Mouse (Mus musculus): ENCODE results near the gene Cadm4. TPM values are rescaled to one million over a fixed set of nuclear protein-coding genes. Genes with fewer than 3 reads are reported as not detected.

Cadm4 gene
- total RNA-seq, 1 experiment, result 10.8 TPM

DNA sequence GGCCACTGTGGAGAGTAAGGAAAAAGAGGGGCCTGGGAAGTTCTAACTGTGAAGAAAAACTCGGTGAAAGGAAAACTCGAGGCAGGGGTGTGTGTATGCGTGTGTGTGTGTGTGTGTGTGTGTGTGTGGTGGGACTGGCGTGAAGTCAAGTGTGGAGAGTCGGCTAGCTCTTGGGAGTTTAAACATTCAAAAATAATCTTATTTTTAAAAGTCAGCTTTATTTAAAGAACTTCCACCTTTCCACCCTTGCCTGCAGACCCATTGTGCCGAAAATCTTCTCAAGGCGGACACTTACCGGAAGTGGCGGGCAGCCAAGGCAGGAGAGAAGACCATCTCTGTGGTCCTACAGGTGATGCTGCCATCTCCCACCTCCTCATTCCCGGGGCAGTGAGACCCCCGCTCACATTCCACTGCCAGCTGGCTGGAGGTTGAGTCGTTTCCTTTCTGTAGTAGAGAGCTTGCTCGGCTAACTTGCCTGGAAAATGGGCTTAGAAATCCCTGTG lies 65.8 kb downstream of the Cadm4 start:
- Histone ChIP-seq H3K4me3 (ENCODE audit: insufficient read depth in 1 of 2, low read depth in 1 of 2, low read length in 2 of 2, poor library complexity in 1 of 2, severe bottlenecking in 1 of 2) (peak overlapping the region; percentile 85 to 98), H3K9me3 (ENCODE audit: control insufficient read depth, insufficient read depth, low read depth, low read length) (no peaks in the 10 kb centered on the region), H3K9ac (ENCODE audit: insufficient read depth, low read depth, low read length, poor library complexity, severe bottlenecking) (peak overlapping the region; percentile 97), H3K4me1 (ENCODE audit: control insufficient read depth in 2 of 2, insufficient read depth in 2 of 2, low read length in 2 of 2, poor library complexity in 1 of 2) (peaks cover 0 to 11% of the 10 kb centered on the region in 2 experiments; a peak in 2 of 4 replicates), H3K27ac (ENCODE audit: insufficient read depth, low read depth, low read length, poor library complexity, severe bottlenecking) (no peak overlapping the region; the same call in 1 of the 2 replicates), H3K36me3 (ENCODE audit: control insufficient read depth, insufficient read depth, low read length, poor library complexity, severe bottlenecking) (peaks cover 21% of the 10 kb centered on the region)
- TF ChIP-seq ZNF384 (IDR thresholded peaks at IDR 0.05; ENCODE audit: low read depth, low read length), result no peak
- TF ChIP-seq ZC3H11A (IDR thresholded peaks at IDR 0.05; ENCODE audit: borderline replicate concordance, low read depth, low read length), result no peak
- in situ Hi-C loops (cut with MboI; ENCODE audit: low sequenced_read_pairs in 2 of 2, unreplicated experiment in 2 of 2), result no loop called here
- no peak for DNase-seq (ENCODE audit: low read depth, low spot score)

DNA sequence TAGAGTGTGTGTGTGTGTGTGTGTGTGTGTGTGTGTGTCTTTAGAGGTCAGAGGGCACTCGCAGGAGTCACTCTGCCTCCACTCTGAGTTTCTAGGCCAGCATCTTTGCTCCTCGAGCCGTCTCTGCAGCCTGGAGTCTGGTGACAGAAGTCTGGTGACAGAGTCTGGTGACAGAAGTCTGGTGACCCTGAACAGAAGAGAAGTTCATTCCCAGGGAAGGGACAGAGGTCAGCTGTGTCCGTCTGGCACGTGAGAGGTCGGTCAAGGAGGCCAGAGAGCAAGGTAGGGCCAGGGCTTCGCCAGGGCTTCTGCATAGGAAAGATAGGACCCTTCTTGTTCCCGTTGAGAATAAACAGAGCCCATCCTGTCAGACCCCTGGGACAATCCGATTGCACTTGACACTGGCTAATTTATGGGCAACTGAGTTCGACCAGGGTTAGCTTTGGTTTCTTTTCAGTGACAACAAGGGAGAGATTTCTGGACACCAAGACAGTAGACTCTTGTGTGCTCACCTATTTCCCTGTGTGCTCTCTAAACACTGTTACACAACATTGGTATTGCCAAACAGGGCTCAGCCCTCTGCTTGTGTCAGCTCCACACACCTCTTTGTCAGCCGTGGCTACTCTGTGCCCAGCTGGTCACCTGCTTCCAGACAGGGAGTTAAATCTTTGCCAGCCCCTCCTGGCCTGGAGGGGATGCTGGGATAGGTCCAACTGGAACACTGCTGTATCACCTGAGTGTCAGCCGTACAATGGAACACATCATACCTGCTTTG lies 70.3 kb downstream of the Cadm4 start:
- no peak for DNase-seq (ENCODE audit: low read depth, low spot score)
- no peak overlapping the region for H3K4me3 ChIP-seq (ENCODE audit: insufficient read depth in 1 of 2, low read depth in 1 of 2, low read length in 2 of 2, poor library complexity in 1 of 2, severe bottlenecking in 1 of 2)
- in situ Hi-C loops (cut with MboI; ENCODE audit: low sequenced_read_pairs in 2 of 2, unreplicated experiment in 2 of 2), result no loop called here
- TF ChIP-seq HCFC1 (IDR thresholded peaks at IDR 0.05; ENCODE audit: borderline replicate concordance, insufficient read depth, low read length) (no peak), ZC3H11A (IDR thresholded peaks at IDR 0.05; ENCODE audit: borderline replicate concordance, low read depth, low read length) (no peak), MAFK (IDR thresholded peaks at IDR 0.05; ENCODE audit: insufficient read depth, low read depth, low read length) (no peak), CHD2 (IDR thresholded peaks at IDR 0.05; ENCODE audit: low read depth, low read length) (no peak), ZNF384 (IDR thresholded peaks at IDR 0.05; ENCODE audit: low read depth, low read length) (no peak)
- peaks cover 0 to 8% of the 10 kb centered on the region in 2 experiments; a peak in 2 of 4 replicates for H3K4me1 ChIP-seq (ENCODE audit: control insufficient read depth in 2 of 2, insufficient read depth in 2 of 2, low read length in 2 of 2, poor library complexity in 1 of 2)
- H3K9ac ChIP-seq (ENCODE audit: insufficient read depth, low read depth, low read length, poor library complexity, severe bottlenecking), result no peak overlapping the region
- H3K9me3 ChIP-seq (ENCODE audit: control insufficient read depth, insufficient read depth, low read depth, low read length), result no peaks in the 10 kb centered on the region
- peaks cover 39% of the 10 kb centered on the region for H3K36me3 ChIP-seq (ENCODE audit: control insufficient read depth, insufficient read depth, low read length, poor library complexity, severe bottlenecking)
- H3K27ac ChIP-seq (ENCODE audit: insufficient read depth, low read depth, low read length, poor library complexity, severe bottlenecking), result no peak overlapping the region

Other genes starting within 250 kb of the Cadm4 start
- gene Zfp109, start 244.5 kb upstream of the Cadm4 start, total RNA-seq (2012; rRNA removed), result 4.5 and 6.7 TPM in 2 replicates
- 1.5 and 2.1 TPM in 2 replicates for gene Zfp108, start 227.2 kb upstream of the Cadm4 start, total RNA-seq (2012; rRNA removed)
- 4.2 and 4.7 TPM in 2 replicates for gene Zfp93, start 211.6 kb upstream of the Cadm4 start, total RNA-seq (2012; rRNA removed)
- gene Zfp61, start 180.8 kb upstream of the Cadm4 start, total RNA-seq (2012; rRNA removed), result 22.4 and 30.4 TPM in 2 replicates
- 5.4 and 8.0 TPM in 2 replicates for gene Zfp94, start 165.4 kb upstream of the Cadm4 start, total RNA-seq (2012; rRNA removed)
- 2.3 and 2.4 TPM in 2 replicates for gene Tescl, start 148.1 kb upstream of the Cadm4 start, total RNA-seq (2012; rRNA removed)
- gene Lypd5, start 132.8 kb upstream of the Cadm4 start, total RNA-seq (2012; rRNA removed), result not detected in 2 replicates
- 3.2 and 5.3 TPM in 2 replicates for gene Kcnn4, start 111.8 kb upstream of the Cadm4 start, total RNA-seq (2012; rRNA removed)
- 25.7 and 35.7 TPM in 2 replicates for gene Smg9, start 82.4 kb upstream of the Cadm4 start, total RNA-seq (2012; rRNA removed)
- gene Irgc1, start 29.7 kb upstream of the Cadm4 start, total RNA-seq (2012; rRNA removed), result 0.16 TPM in 1 of 2 replicates, not detected in the other
- 99.5 and 118 TPM in 2 replicates for gene Plaur, start 19.5 kb upstream of the Cadm4 start, total RNA-seq (2012; rRNA removed)
- gene Zfp428, start 25.0 kb downstream of the Cadm4 start, total RNA-seq (2012; rRNA removed), result 94.1 and 114 TPM in 2 replicates
- 1.2 and 1.6 TPM in 2 replicates for gene AC161166.1, start 30.4 kb downstream of the Cadm4 start, total RNA-seq (2012; rRNA removed)
- 6.2 and 6.4 TPM in 2 replicates for gene Irgq, start 48.7 kb downstream of the Cadm4 start, total RNA-seq (2012; rRNA removed)
- gene Pinlyp, start 64.1 kb downstream of the Cadm4 start, total RNA-seq (2012; rRNA removed), result 0.58 TPM in 1 of 2 replicates, not detected in the other
- gene Xrcc1, start 64.3 kb downstream of the Cadm4 start, total RNA-seq (2012; rRNA removed), result 69.7 and 144 TPM in 2 replicates
- gene Ethe1, start 105.5 kb downstream of the Cadm4 start, total RNA-seq (2012; rRNA removed), result 14.3 and 14.7 TPM in 2 replicates
- gene Zfp575, start 105.6 kb downstream of the Cadm4 start, total RNA-seq (2012; rRNA removed), result 0.22 TPM in 1 of 2 replicates, not detected in the other
- gene Phldb3, start 128.7 kb downstream of the Cadm4 start, total RNA-seq (2012; rRNA removed), result 1.5 and 1.8 TPM in 2 replicates
- 0.13 and 0.32 TPM in 2 replicates for gene Lypd3, start 154.5 kb downstream of the Cadm4 start, total RNA-seq (2012; rRNA removed)
- 9.5 and 10.0 TPM in 2 replicates for gene Tex101, start 194.7 kb downstream of the Cadm4 start, total RNA-seq (2012; rRNA removed)
- gene BC049730, start 227.2 kb downstream of the Cadm4 start, total RNA-seq (2012; rRNA removed), result not detected in 2 replicates
- gene Gm4763, start 244.9 kb downstream of the Cadm4 start, total RNA-seq (2012; rRNA removed), result not detected in 2 replicates